Mouse (Mus musculus) stomach, embryonic 14.5 days (tissue): ENCODE results near the gene Trpm3. TPM values are rescaled to one million over a fixed set of nuclear protein-coding genes. Genes with fewer than 3 reads are reported as not detected.

Experiments used
- ATAC-seq: fragments of 200-750 bp; cut with Nextera tagmentation; 2 replicates; pipeline ENCODE4 v1.8.0; 2017; ENCODE audit warnings: low read depth, moderate TSS enrichment; ENCODE audit not compliant: insufficient number of reproducible peaks, insufficient read depth, low FRiP score
- H3K27ac ChIP-seq: fragments of 300-500 bp; sonication (generic); 2 replicates; pipeline ENCODE4 v1.5.1; 2014; ENCODE audit warnings: mild to moderate bottlenecking, low read length, moderate library complexity, mixed read lengths
- H3K27me3 ChIP-seq: fragments of 300-500 bp; sonication (generic); 2 replicates; pipeline ENCODE4 v1.6.1; 2014; ENCODE audit warnings: low read length, control low read depth, mixed read lengths; ENCODE audit not compliant: control insufficient read depth, insufficient read depth
- H3K36me3 ChIP-seq: fragments of 300-500 bp; sonication (generic); 2 replicates; pipeline ENCODE4 v1.6.1; 2014; ENCODE audit warnings: mild to moderate bottlenecking, control low read depth, low read length, moderate library complexity, mixed read lengths; ENCODE audit not compliant: control insufficient read depth, insufficient read depth
- H3K4me1 ChIP-seq: fragments of 300-500 bp; sonication (generic); 2 replicates; pipeline ENCODE4 v1.6.1; 2014; ENCODE audit warnings: low read length, control low read depth, mixed read lengths; ENCODE audit not compliant: control insufficient read depth, insufficient read depth
- H3K4me2 ChIP-seq: fragments of 300-500 bp; sonication (generic); replicated peaks from 2 replicates; pipeline ENCODE4 v1.6.1; 2014; ENCODE audit warnings: low read depth, low read length, control low read depth
- H3K4me3 ChIP-seq: fragments of 300-500 bp; sonication (generic); 2 replicates; pipeline ENCODE4 v1.5.1; 2014; ENCODE audit warnings: low read depth, low read length, control low read depth
- H3K9ac ChIP-seq: fragments of 300-500 bp; sonication (generic); replicated peaks from 2 replicates; pipeline ENCODE4 v1.6.1; 2014; ENCODE audit warnings: low read depth, mild to moderate bottlenecking, control low read depth, low read length, moderate library complexity, mixed read lengths
- H3K9me3 ChIP-seq: fragments of 300-500 bp; sonication (generic); 2 replicates; pipeline ENCODE4 v1.6.1; 2016; ENCODE audit warnings: low read depth, low read length, control low read depth; ENCODE audit not compliant: control insufficient read depth
- WGBS: fragments of 180-500 bp; shearing (Covaris S2); extraction: QIAGEN DNeasy Blood & Tissue Kit; methylation state at CpG from one replicate; pipeline ENCODE4 v1.1.7; 2014; 5-methylcytosine and 5-hydroxymethylcytosine counted together
- polyA plus RNA-seq: library from polyadenylated mRNA; unstranded; fragments of >200 nt; fragmentation: Nextera tagmentation; extraction: Ambion mirVana; gene quantifications from 2 replicates; pipeline ENCODE4 v1.2.1, GENCODE M21; 2014

Trpm3 gene
- polyA plus RNA-seq, 1 experiment from 2014 or later: 0.97 TPM

DNA sequence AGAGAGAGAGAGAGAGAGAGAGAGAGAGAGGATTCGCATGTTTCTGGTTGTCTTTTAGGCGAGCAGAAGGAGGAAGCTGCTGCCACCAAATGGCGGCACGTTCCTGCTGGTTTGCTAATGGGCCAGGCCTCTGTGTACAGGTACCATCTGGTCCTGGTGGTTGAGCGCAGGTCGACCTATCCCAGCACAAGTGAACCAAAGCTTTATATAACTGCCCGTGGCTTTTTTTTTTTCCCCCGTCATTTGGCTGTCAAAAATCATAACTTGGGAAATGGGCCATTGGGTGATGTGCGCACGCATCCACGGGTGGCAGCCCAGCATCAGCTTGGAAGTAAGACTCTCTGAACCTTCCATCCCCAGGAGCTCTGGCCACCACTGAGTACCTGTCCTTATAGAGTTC, 745.5 kb downstream of the Trpm3 start:
- Histone ChIP-seq H3K9me3 (no peaks in the 10 kb centered on the region), H3K4me3 (no peak overlapping the region), H3K27ac (no peak overlapping the region), H3K9ac (no peak overlapping the region), H3K4me1 (no peaks in the 10 kb centered on the region), H3K4me2 (peak overlapping the region; percentile 32; the same call in 1 of the 2 replicates), H3K27me3 (no peaks in the 10 kb centered on the region), H3K36me3 (no peaks in the 10 kb centered on the region)
- WGBS: 45% methylated on average over 11 of the region's 11 CpGs
- no peak for ATAC-seq

DNA sequence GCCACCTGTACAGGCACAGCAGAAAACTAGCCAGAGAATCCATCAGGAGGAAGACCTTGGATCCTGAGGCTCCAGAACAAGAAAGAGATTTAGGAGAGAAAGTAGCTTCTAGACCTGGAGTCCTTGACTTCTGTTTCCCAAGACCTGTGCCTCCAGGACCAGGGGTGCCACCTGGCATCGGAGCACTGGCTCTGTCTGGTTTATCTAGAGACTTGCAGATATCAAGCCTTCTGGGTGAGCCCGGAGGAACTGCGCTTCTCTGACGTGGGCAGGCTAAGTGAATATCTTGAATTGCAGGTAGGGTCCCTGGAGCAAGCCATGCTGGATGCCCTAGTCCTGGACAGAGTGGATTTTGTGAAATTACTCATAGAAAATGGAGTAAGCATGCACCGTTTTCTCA, 746.2 kb downstream of the Trpm3 start:
- WGBS: 97% methylated on average over 5 of the region's 5 CpGs

DNA sequence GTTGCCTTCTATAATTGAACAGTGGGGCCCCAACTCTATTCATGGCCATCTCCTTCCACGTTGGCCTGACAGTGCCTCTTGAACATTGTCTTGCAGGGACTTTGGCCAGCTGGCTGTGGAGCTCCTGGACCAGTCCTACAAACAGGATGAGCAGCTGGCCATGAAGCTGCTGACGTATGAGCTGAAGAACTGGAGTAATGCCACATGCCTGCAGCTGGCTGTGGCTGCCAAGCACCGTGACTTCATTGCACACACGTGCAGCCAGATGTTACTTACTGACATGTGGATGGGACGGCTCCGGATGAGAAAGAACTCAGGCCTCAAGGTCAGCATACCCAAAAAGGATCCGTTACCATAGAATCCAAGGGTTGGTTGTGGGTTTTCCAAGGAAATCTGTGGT, 763.0 kb downstream of the Trpm3 start:
- H3K9ac ChIP-seq: no peak overlapping the region
- H3K4me2 ChIP-seq: no peak overlapping the region
- no peak overlapping the region for H3K4me3 ChIP-seq
- no peaks in the 10 kb centered on the region for H3K27me3 ChIP-seq
- H3K9me3 ChIP-seq: no peaks in the 10 kb centered on the region
- no peak overlapping the region for H3K27ac ChIP-seq
- H3K36me3 ChIP-seq: no peaks in the 10 kb centered on the region
- no peak for ATAC-seq
- WGBS: 80% methylated on average over 7 of the region's 7 CpGs
- H3K4me1 ChIP-seq: no peaks in the 10 kb centered on the region

More for the DNA sequence above, 746.2 kb downstream of the Trpm3 start:
- Histone ChIP-seq H3K9me3 (no peaks in the 10 kb centered on the region), H3K9ac (no peak overlapping the region), H3K27ac (no peak overlapping the region), H3K36me3 (no peaks in the 10 kb centered on the region), H3K4me3 (no peak overlapping the region), H3K4me1 (no peaks in the 10 kb centered on the region), H3K27me3 (no peaks in the 10 kb centered on the region), H3K4me2 (no peak overlapping the region)
- ATAC-seq: no peak

DNA sequence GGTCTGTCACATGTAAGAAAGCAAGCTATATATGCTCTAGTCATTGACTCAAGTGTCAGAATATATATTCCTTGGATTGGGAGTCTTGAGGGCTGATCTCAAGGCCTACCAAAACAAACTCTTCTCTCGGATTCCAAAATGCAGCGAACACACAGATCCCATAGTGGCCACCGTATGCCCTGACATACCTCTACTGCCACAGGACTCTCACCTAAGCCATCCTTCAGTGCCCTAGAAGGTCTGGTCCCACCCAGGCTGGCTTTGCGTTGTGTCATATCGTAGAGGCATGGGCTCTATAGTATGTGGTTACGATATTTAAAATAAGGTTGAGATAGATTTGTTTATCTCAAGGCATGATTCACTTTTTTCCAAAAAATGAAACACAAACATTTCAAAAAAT, 763.5 kb downstream of the Trpm3 start:
- WGBS: 95% methylated on average over 6 of the region's 6 CpGs
- no peak overlapping the region for H3K27ac ChIP-seq
- no peaks in the 10 kb centered on the region for H3K27me3 ChIP-seq
- H3K4me3 ChIP-seq: no peak overlapping the region
- H3K4me2 ChIP-seq: no peak overlapping the region
- H3K9me3 ChIP-seq: no peaks in the 10 kb centered on the region
- no peak overlapping the region for H3K9ac ChIP-seq
- ATAC-seq: no peak
- no peaks in the 10 kb centered on the region for H3K36me3 ChIP-seq
- no peaks in the 10 kb centered on the region for H3K4me1 ChIP-seq

DNA sequence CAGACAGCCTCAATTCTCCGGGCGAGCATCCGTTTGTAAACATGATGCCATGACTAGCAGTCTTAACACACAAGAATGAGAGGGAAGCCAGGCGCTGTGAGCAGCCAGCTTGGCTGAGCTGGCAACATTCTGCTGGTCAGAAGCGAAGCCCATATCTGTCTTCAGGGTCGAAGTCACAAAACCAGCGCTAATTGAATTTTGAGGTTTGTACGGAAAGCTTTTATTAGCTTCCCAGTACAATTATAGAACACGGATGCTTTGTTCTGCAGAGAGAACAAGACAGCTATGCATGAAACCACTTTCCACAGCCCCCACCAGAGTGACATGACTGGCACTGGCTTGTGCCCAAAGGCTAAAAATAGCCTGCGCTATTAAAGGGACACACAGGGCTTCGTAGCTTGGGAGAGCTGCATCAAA, 766.2 kb downstream of the Trpm3 start:
- ATAC-seq: no peak

DNA sequence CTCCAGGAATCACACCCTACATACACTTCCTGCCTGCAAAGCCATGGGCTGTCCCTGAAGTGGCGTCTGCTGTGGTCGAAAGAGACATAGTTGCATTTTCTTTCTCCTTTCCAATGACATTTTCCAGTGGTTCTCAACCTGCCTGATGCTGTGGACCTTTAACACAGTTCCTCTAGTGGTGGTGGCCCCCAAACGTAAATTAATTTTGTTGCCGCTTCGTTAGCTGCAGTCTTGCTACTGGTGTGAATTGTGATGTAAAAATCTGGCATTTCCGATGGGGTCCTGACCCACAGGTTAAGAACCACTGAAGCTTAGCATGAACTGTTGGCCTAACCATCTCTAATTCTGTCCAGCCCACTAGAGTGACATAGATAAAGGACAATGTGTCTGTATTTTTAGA, 771.8 kb downstream of the Trpm3 start:
- Histone ChIP-seq H3K4me3 (no peak overlapping the region), H3K9ac (no peak overlapping the region), H3K27ac (no peak overlapping the region), H3K36me3 (no peaks in the 10 kb centered on the region), H3K27me3 (no peaks in the 10 kb centered on the region), H3K9me3 (no peaks in the 10 kb centered on the region), H3K4me1 (no peaks in the 10 kb centered on the region), H3K4me2 (no peak overlapping the region)
- WGBS: 83% methylated on average over 6 of the region's 6 CpGs
- no peak for ATAC-seq

More for the DNA sequence above, 766.2 kb downstream of the Trpm3 start:
- Histone ChIP-seq H3K4me1 (no peaks in the 10 kb centered on the region), H3K4me2 (no peak overlapping the region), H3K9me3 (no peaks in the 10 kb centered on the region), H3K27ac (no peak overlapping the region), H3K27me3 (no peaks in the 10 kb centered on the region), H3K4me3 (no peak overlapping the region), H3K36me3 (no peaks in the 10 kb centered on the region), H3K9ac (no peak overlapping the region)
- WGBS: 78% methylated on average over 11 of the region's 11 CpGs

DNA sequence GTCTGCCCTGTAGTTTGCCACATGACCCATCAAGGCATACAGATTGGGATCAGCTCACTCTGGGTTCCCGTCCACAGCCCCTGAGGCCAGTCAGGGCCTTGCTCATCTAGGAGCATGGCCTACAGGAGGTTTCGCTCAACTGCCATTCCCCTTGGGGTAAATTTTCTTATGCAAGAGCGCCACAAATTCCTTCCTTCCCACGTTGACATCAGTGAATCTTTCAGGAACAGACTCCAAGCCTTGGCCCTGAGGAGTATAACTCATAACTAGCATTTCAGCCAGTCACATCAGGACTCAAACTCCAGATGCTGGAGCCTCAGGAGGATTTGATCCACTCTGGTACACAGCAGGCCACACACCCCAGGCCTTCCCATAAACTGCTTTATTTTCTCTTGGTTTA, 774.1 kb downstream of the Trpm3 start:
- Histone ChIP-seq H3K4me3 (no peak overlapping the region), H3K9me3 (no peaks in the 10 kb centered on the region), H3K4me1 (0 out of 2 replicates have a peak, but pooled peaks cover 10% of the 10 kb centered on the region), H3K9ac (no peak overlapping the region), H3K27ac (no peak overlapping the region), H3K27me3 (no peaks in the 10 kb centered on the region), H3K4me2 (no peak overlapping the region), H3K36me3 (no peaks in the 10 kb centered on the region)
- WGBS: 85% methylated on average over 4 of the region's 4 CpGs
- no peak for ATAC-seq

DNA sequence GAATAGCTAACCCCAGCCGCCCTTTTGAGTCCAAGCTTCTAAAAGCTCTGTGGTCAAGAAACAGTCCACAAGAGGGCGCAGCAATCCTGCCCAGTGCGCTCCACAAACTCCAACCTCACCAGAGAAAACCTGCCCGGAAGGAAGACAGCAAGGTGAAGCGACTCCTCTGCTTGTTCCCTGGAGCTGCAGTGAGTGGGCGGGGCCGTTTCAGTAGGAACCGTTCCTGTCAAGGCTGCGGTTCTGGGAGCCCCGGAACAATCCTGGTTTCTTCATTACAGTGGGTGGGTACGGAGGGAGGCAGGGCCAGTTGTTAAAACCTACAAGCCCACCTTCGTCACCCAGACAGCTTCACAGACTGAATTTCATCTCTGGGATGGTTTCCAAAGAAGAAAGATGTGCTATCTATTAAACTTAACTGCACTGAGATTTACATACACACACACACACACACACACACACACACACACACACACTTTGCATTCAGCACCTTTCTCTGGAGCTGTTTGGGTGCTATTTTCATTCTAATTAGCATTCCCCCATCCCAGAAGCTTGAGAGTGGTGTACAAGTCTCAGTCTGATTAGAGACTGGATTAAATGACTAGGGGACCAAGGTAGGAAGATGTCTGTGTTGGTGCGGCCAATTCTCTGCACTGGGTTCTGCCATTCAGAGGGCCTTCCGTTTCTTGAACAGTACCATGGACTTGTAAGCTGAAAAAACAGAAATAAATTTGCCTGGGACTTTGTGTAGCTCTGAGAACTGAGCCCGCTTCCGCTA, 777.2 kb downstream of the Trpm3 start:
- no peaks in the 10 kb centered on the region for H3K27me3 ChIP-seq
- H3K4me3 ChIP-seq: peak overlapping the region; percentile 1; the same call in 1 of the 2 replicates
- 0 out of 2 replicates have a peak, but pooled peaks cover 10% of the 10 kb centered on the region for H3K4me1 ChIP-seq
- peak overlapping the region; percentile 75; the same call in 1 of the 2 replicates for H3K27ac ChIP-seq
- no peaks in the 10 kb centered on the region for H3K36me3 ChIP-seq
- peak; percentile 35; the same call in 1 of the 2 replicates for ATAC-seq
- 19% methylated on average over 16 of the region's 16 CpGs for WGBS
- no peaks in the 10 kb centered on the region for H3K9me3 ChIP-seq
- no peak overlapping the region for H3K9ac ChIP-seq
- peak overlapping the region; percentile 35 for H3K4me2 ChIP-seq
